Mouse (Mus musculus) forebrain, embryonic 11.5 days (tissue): ENCODE measurements at regions not wholly inside any gene's neighbourhood (a gene's known extent, or its start where the extent isn't known, plus 50 kb on each side); places are given as distances from the start of the nearest gene placed in this dataset.
A peak's percentile ranks its signal among the peaks of the same experiment; 100 is the strongest.
"Not testable (repeated sequence)": the region's sequence is repeated elsewhere in the genome, so short reads cannot be mapped to it uniquely, and the experiment has no call there.

ENCODE experiments used
- ATAC-seq: fragments of 200-750 bp; cut with Nextera tagmentation; replicated peaks from 2 replicates; pipeline ENCODE4 v1.8.0; 2017; ENCODE audit warnings: moderate TSS enrichment; ENCODE audit not compliant: low FRiP score
- DNase-seq: peaks from one replicate; pipeline ENCODE4 v3.0.0-alpha.2; 2017; ENCODE audit warnings: low spot score
- H3K27ac ChIP-seq: fragments of 300-500 bp; sonication (generic); 2 replicates; pipeline ENCODE4 v1.5.1; 2014; ENCODE audit warnings: low read depth, low read length
- H3K27me3 ChIP-seq: fragments of 300-500 bp; sonication (generic); 2 replicates; pipeline ENCODE4 v1.6.1; 2014; ENCODE audit warnings: mild to moderate bottlenecking, low read length, mixed read lengths; ENCODE audit not compliant: control insufficient read depth, insufficient read depth
- H3K36me3 ChIP-seq: fragments of 300-500 bp; sonication (generic); 2 replicates; pipeline ENCODE4 v1.6.1; 2014; ENCODE audit warnings: mild to moderate bottlenecking, low read length, moderate library complexity, mixed read lengths; ENCODE audit not compliant: control insufficient read depth, insufficient read depth
- H3K4me1 ChIP-seq: fragments of 300-500 bp; sonication (generic); replicated peaks from 2 replicates; pipeline ENCODE4 v1.6.1; 2014; ENCODE audit warnings: low read length, mixed read lengths; ENCODE audit not compliant: control insufficient read depth, insufficient read depth
- H3K4me2 ChIP-seq: fragments of 300-500 bp; sonication (generic); 2 replicates; pipeline ENCODE4 v1.6.1; 2014; ENCODE audit warnings: low read depth, mild to moderate bottlenecking, low read length, moderate library complexity, mixed read lengths; ENCODE audit not compliant: severe bottlenecking
- H3K4me3 ChIP-seq: fragments of 300-500 bp; sonication (generic); 2 replicates; pipeline ENCODE4 v1.5.1; 2014; ENCODE audit warnings: low read depth, low read length
- H3K9ac ChIP-seq: fragments of 300-500 bp; sonication (generic); 2 replicates; pipeline ENCODE4 v1.6.1; 2014; ENCODE audit warnings: low read length
- H3K9me3 ChIP-seq: fragments of 300-500 bp; sonication (generic); 2 replicates; pipeline ENCODE4 v1.6.1; 2016; ENCODE audit warnings: low read length, mixed read lengths; ENCODE audit not compliant: control insufficient read depth
- whole genome bisulfite sequencing: fragments of 180-500 bp; shearing (Covaris S2); extraction: QIAGEN DNeasy Blood & Tissue Kit; methylation state at CpG from one replicate; pipeline ENCODE4 v1.1.7; 2014; 5-methylcytosine and 5-hydroxymethylcytosine counted together

GRCm38 (mm10) chr12:64137997-64138396 lies 336.5 kb downstream of the Fscb start:
- Histone ChIP-seq H3K4me3 (no peak overlapping the region), H3K27me3 (no peaks in the 10 kb centered on the region), H3K9me3 (no peaks in the 10 kb centered on the region), H3K4me1 (no peaks in the 10 kb centered on the region), H3K36me3 (no peaks in the 10 kb centered on the region), H3K27ac (no peak overlapping the region), H3K9ac (no peak overlapping the region), H3K4me2 (no peak overlapping the region)
- WGBS: 79% methylated on average over 1 of the region's 1 CpGs
- ATAC-seq (no peak), DNase-seq (no peak)

GRCm38 (mm10) chr12:64116438-64116837 lies 358.1 kb downstream of the Fscb start:
- Histone ChIP-seq H3K9me3 (no peaks in the 10 kb centered on the region), H3K9ac (no peak overlapping the region), H3K27ac (no peak overlapping the region), H3K27me3 (no peaks in the 10 kb centered on the region), H3K4me3 (no peak overlapping the region), H3K4me2 (no peak overlapping the region), H3K4me1 (no peaks in the 10 kb centered on the region), H3K36me3 (no peaks in the 10 kb centered on the region)
- WGBS: 77% methylated on average over 4 of the region's 4 CpGs
- ATAC-seq: no peak
- DNase-seq: no peak

- H3K27ac ChIP-seq: no peak overlapping the region
- H3K4me2 ChIP-seq: no peak overlapping the region
- 86% methylated on average over 4 of the region's 4 CpGs for WGBS
- no peaks in the 10 kb centered on the region for H3K36me3 ChIP-seq
- H3K9ac ChIP-seq: no peak overlapping the region
- no peak for DNase-seq
- H3K27me3 ChIP-seq: no peaks in the 10 kb centered on the region
- no peak for ATAC-seq
- no peaks in the 10 kb centered on the region for H3K4me1 ChIP-seq
- no peaks in the 10 kb centered on the region for H3K9me3 ChIP-seq
- H3K4me3 ChIP-seq: no peak overlapping the region
These were observed 360.0 kb downstream of the Fscb start for GRCm38 (mm10) chr12:64114476-64114875.

- no peaks in the 10 kb centered on the region for H3K27me3 ChIP-seq
- ATAC-seq (no peak), DNase-seq (no peak)
- no peak overlapping the region for H3K4me3 ChIP-seq
- H3K36me3 ChIP-seq: no peaks in the 10 kb centered on the region
- no peaks in the 10 kb centered on the region for H3K9me3 ChIP-seq
- H3K27ac ChIP-seq: no peak overlapping the region
- 46% methylated on average over 2 of the region's 2 CpGs for WGBS
- no peaks in the 10 kb centered on the region for H3K4me1 ChIP-seq
- H3K4me2 ChIP-seq: no peak overlapping the region
- no peak overlapping the region for H3K9ac ChIP-seq
These were observed 370.3 kb downstream of the Fscb start for GRCm38 (mm10) chr12:64104214-64104613.

GRCm38 (mm10) chr12:64076789-64077188 lies 397.7 kb downstream of the Fscb start:
- Histone ChIP-seq H3K9me3 (no peaks in the 10 kb centered on the region), H3K4me3 (no peak overlapping the region), H3K27me3 (no peaks in the 10 kb centered on the region), H3K36me3 (no peaks in the 10 kb centered on the region), H3K27ac (no peak overlapping the region), H3K4me2 (no peak overlapping the region), H3K4me1 (no peaks in the 10 kb centered on the region), H3K9ac (no peak overlapping the region)
- ATAC-seq: no peak
- DNase-seq: peak; percentile 46
- WGBS: 65% methylated on average over 7 of the region's 7 CpGs

GRCm38 (mm10) chr12:64045528-64045927 lies 429.0 kb downstream of the Fscb start:
- no peaks in the 10 kb centered on the region for H3K36me3 ChIP-seq
- H3K4me1 ChIP-seq: no peaks in the 10 kb centered on the region
- H3K27me3 ChIP-seq: no peaks in the 10 kb centered on the region
- ATAC-seq (no peak), DNase-seq (no peak)
- H3K27ac ChIP-seq: no peak overlapping the region
- no peak overlapping the region for H3K9ac ChIP-seq
- no peak overlapping the region for H3K4me2 ChIP-seq
- H3K4me3 ChIP-seq: no peak overlapping the region
- H3K9me3 ChIP-seq: no peaks in the 10 kb centered on the region
- WGBS: 92% methylated on average over 2 of the region's 2 CpGs

GRCm38 (mm10) chr12:64008631-64009030 lies 465.9 kb downstream of the Fscb start:
- not testable (repeated sequence) for H3K4me1 ChIP-seq, H3K27ac ChIP-seq, H3K4me3 ChIP-seq, DNase-seq, H3K4me2 ChIP-seq, H3K9ac ChIP-seq, H3K27me3 ChIP-seq, ATAC-seq, H3K36me3 ChIP-seq, H3K9me3 ChIP-seq
- WGBS: 81% methylated on average over 1 of the region's 1 CpGs
